Mouse (Mus musculus): ENCODE data around the gene Sec16a.

The Sec16a gene

DNA sequence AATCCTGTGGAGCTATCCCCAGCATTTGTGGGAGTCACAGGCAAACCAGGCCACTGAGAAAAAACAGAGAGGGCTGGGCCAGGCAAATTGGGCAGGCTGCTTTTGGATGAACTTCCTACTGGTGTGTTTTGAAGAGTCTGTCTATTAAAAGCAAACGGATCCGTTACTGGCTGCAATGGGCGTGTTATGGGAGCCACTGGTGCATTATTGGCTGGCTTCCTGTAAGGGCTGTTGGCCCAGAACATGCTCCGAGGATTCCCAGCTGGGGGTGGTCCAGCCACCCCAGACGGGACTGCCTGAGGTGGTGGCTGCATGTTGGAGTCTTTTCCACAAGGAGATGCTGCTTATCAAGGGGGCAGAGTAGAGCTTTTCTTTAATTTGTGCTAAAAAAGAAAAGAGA, 3.3 kb downstream of the Sec16a start:
- intact Hi-C loops (cut with DNase I), result no loop called here

DNA sequence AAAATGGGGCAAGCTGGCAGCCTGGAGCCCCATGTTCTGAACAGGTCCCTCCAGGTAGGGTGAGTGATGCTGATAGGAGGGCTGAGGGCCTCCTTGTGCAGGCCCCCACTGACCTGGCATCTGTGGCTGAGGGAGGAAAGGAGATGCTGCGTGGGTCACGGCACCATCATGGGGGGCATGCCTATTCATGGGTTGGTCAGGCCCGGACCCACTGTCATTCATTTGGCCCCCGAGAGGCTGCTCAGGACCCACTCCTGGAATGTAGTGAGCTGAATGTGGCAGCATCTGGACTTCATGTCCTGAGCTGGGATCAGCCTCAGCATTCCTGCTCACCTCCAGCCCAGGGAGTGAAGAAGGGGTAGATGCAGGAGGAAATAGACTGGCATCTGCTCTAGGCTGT, 3.8 kb downstream of the Sec16a start:
- intact Hi-C loops (cut with DNase I), result no loop called here

DNA sequence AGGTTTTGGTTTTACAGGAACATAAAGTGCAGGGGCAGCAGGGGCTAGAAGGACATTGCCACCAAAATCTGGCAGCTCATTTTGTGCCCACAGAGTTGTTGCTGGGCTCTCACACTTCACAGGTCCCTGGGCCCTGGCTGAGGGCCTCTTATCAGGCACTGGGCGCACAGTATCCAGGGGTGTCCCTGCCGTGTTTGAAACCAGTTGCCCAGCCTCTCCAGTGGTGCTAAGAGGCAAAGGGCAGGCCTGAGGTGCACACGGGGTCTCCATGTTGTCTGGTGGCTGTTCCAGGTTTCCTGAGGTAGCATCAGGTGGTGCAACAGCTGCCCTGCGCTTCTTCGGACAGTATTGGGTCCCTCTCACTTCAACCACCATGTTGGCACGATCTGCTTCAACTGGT, 5.3 kb downstream of the Sec16a start:
- intact Hi-C loops (cut with DNase I), result no loop called here

DNA sequence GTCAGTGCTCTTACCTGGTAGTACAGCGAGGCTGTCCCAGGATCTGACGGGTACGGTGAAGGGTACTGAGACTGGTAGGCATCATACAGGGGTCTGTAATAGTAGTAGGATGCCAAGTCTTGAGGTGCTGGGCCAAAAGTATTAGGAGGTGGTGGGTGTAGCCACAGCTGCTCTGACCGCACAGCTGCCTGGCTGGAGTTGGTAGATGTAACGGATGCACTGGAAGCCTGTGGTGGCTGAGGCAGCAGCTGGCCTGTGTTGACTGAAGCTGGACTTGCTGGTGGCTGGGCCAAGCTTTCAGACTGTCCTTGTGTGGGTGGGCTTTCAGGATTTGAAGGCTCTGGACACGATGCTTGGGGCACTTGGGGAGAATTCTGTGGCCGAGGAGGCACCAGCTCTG, 6.6 kb downstream of the Sec16a start:
- intact Hi-C loops (cut with DNase I), result no loop called here

DNA sequence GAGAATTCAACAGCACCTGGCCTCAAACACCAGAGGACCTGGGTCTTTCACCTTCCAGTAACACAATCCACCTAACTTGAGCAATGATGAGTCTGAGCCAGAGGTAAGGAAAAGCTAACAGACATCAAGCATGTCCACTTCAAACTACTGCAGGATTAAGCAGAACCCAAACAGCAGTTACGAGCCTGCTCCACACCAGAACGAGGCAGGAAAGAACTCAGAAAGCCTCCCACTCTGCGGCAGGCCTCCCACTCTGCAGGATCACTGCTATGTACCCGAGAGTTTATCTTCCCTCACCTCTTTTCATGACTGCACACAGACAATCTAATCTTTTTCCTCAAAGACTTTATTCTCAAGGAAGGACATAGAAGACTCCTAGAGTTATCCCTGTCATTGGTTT, 7.8 kb downstream of the Sec16a start:
- intact Hi-C loops (cut with DNase I), result no loop called here

DNA sequence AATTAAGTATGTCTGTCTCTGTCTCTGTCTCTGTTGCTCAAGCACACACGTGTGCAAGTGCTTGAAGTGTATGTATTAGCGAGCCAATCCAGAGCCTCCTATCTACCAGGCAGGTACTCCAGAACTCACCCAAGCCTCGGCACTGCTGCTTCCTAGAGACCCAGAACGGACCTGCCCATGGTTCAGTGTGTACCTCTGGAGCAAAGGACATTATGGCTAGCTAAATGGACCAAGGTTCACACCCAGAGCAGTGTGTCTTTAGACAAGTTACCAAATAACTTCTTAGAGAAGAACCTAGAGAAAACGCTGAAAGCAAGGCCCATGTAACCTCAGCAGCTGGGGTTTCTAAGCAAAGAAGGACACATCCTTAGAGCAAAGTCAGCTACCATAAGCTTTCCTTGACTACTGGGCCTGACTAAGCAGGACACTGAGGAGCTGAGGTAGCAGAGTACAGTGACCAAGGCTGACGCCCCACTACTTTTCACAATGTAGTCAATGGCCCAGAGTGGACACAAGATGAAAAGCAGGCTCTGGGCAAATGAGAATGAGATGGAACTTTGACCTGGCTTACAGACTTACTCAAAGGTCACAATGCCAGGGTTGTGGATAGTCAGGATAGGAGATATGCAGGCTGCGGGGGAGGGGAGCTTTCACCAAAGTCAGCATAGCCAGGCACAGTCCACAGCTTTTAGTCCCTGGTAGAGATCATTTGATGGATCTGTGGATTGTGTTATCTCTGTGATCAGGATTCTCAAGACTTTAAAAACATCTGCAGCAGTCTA, 10.0 kb downstream of the Sec16a start:
- intact Hi-C loops (cut with DNase I), result no loop called here

DNA sequence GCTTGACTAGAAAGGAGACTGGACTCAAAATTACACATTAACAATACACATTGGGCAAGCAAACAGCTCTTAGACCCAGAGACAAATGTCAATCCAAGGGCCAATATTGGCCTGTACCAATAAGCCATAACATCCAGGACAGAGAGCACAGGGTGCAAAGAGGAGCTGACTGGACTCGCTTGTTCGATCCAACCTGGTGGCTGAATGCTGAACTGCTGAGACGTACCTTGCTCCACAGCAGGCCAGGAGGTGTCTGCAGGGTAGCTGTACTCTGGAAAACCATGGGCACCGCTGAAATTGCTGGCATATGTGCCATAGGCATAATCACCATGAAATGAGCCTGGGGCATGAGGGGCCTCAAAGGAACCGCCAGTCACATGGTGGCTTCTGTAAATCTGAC, 15.2 kb downstream of the Sec16a start:
- intact Hi-C loops (cut with DNase I), result no loop called here

DNA sequence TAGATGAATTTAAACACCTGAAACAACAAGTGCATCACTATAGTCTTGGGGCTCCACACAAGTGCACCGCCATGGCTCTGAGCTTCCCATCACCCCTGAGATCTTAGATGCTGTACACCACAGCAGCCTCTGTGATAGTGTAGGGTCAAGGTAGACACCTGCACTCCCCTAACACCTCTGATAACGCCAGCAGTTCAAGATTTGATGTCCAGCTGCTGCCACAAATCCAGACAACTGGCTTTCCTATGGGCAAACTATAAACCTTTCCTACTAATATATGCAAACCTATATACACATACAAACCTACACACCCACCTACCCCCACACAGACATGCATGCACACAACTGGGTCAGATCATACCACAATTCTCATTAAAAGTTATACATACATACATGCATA, 20.5 kb downstream of the Sec16a start:
- intact Hi-C loops (cut with DNase I), result no loop called here

DNA sequence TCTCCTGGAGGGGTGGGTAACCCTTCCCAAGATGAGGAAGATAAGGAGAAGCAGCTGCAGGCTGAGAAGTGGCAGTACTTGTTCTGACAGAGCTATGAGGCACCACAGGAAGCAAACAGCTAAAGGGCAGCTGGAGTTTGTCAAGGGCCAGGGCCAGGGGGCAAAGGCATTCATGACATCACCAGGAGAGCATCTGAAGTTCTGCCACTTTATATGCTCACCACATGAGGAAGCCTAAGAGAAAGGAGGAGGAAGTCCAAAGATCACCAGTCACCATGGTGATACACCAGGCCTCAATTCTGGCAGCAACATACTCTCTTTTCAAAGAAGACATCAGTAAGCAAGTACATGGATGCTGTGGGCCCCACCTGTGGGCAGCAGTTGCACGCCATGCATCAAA, 21.9 kb downstream of the Sec16a start:
- intact Hi-C loops (cut with DNase I), result no loop called here

DNA sequence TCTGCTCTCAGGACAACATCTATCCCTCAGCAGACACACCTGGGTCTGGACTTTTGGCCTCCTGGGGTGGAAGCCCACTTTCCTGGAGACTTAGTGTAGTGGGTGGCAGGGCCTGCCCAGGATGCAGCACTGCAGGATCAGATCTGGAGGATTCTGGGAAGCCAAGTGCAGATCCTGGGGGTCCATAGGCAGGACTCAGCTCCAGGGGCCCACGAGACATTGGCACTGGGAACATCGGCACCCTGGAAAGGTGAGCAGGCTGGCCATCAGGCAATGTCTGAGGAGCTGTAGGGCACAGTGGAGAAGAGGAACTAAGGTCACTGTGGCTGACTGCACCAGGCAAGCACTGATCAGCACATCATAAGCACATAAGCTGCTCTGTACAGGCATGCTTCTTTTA, 23.0 kb downstream of the Sec16a start:
- intact Hi-C loops (cut with DNase I), result no loop called here

DNA sequence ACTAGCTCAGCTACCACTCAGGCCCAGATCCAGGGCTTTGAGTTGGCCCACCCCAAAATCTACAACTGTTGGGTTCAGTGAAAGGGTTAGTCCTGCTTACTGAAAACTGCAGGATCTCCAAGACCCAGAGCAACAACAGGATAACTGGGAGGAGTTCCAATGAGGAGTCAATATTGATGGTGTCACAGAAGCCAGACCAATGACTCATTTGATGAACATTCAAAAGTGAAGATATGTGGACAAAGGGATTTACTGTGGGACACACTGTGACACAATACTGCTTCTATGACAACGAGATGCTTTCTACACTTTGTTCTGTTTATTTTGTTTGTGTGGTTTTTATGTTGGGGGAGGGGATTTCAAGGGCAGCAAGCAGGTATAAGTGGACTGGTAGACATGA, 26.9 kb downstream of the Sec16a start:
- intact Hi-C loops (cut with DNase I), result no loop called here

DNA sequence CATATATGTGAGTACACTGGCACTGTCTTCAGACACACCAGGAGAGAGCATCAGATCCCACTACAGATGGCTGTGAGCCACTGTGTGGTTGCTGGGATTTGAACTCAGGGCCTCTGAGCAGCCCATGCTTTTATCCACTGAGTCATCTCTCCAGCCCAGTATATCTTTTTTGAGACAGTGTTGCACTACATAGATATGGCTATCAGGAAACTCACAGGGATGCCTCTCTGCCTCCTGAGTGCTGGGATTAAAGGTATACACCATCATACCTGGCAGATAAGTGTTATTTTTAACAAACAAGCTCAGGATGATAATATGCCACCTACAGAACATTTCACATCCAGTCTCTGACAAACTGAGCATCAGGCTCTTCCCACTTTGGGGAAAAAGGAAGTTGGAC, 27.9 kb downstream of the Sec16a start:
- intact Hi-C loops (cut with DNase I), result no loop called here

DNA sequence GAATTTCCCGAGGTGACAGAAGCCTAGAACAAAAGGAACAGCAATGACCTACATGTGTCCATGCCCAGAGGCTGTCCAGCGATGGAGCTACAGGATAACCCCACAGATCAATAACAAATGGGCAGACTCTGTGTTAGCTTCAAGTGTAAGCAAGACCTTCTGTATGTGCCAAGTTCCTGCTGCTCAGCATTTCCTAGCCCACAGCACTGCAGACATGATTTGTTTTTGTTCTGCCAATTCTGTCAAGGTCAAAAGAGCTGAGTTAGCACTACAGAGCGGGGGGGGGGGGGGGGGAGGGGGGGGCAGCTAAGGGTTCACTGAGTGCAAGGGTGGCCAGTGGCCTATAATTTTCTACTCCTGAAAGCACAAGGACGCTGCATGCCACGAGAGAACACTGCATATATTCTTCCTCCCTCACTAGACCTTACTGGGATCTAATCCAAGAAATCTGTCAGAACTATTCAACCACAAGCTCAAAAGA, 34.0 kb downstream of the Sec16a start:
- intact Hi-C loops (cut with DNase I), result no loop called here

DNA sequence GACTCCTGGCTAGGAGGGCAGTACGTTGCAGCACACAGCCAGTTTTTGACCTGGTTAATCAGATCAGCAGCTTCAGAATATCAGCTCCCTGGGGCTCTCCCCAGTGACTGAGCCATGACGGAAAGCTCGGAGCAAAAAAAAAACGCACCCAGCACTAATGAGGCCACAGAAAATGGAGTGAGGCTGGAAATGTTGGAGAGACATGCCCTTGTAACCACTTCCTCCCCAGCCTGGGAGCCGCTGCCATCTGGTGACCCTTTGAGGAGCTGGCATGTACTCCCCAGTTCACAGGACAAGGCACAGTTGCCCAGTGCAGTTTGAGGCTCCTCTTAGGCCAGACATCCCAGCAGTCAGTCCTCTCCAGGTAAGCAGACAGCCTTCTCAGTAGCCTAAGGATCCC, 34.9 kb downstream of the Sec16a start:
- intact Hi-C loops (cut with DNase I), result no loop called here

DNA sequence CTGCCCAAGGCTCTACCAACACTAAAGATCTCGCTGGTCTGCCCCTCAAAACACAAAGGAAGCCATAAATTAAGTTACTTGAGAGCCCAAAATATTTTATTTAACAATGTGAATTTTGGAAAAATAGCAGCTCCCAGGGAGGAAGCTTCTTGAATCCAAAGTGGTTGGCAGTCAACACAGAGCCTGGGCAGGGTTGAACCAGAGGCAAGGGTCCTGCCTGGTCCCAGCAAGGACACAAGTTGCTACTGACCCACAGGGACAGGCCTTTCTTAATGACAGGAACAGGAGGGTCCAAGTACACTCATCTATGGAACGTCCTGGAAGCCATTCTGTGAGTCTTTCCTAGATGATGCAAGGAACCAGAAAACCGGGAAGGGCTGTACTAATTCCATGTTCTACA, 35.7 kb downstream of the Sec16a start:
- intact Hi-C loops (cut with DNase I), result loop anchor here (5.0 kb wide), 1 partner anchor 82 kb away; no protein-coding TSS in a partner anchor

DNA sequence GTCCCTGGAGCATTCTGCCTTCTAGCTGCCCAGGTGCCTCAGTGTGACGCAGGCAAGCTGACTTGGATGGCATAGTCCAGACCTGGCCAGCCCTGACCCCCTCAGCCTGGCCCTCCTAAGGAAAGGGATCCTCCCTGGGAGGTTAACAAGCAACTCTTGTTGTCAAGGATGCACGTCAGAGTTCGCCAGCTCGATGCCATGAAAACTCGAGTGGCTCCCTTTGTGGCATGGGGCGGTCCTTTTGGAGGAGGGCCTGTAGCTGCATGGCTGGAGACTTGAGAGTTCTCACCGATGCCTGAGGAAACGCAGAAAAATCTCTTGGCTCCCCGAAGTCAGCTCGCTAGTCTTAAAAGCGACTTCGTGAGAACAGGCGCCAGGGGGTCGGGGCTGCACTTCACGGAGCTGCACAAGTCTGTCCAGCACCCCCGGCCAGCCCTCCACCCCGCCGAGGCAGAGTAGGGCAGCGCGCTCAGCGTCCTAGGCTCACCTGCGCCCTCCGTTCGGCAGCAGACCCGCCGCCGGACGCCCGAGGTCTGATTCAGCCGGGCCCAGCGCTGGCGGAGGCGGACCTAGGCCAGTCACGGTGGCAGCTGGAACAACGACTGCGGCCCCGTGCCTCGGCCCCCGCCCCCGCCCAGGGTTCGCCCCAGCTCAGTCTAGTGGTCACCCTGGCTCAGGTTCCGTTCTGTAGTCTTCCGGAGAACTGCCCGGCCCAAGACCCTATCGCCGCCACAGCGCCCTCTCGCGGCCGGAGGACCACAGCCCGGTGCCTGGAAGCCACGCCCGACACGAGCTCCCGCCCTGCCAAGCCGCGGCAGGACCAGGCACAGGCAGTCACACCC, 36.3 kb downstream of the Sec16a start, which contains the start of gene Inpp5e:
Inpp5e (minus strand) TSS at position 689 of the 842 bp plus-strand sequence.
- intact Hi-C loops (cut with DNase I), result loop anchor here (5.0 kb wide), 1 partner anchor 81 kb away; no protein-coding TSS in a partner anchor

DNA sequence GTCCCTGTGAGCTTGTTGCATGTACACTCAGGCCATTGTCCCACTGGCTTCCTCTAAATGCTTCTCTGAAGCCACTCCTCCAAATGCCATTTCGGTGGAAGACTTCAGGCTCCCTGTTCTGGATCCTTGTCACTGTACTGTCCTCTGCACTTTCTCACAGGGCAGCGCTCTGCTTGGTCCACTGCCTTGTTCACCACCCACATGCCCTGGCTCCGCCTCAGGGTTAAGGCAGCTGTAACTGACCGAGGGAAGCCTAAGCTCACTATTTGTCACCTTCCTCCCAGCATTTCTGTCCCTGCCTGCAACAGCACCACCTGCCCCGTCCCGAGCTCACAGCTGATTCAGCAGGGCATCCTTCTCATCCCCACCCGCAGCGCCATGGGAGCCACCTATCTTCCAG, 41.7 kb downstream of the Sec16a start:
- intact Hi-C loops (cut with DNase I), result no loop called here

DNA sequence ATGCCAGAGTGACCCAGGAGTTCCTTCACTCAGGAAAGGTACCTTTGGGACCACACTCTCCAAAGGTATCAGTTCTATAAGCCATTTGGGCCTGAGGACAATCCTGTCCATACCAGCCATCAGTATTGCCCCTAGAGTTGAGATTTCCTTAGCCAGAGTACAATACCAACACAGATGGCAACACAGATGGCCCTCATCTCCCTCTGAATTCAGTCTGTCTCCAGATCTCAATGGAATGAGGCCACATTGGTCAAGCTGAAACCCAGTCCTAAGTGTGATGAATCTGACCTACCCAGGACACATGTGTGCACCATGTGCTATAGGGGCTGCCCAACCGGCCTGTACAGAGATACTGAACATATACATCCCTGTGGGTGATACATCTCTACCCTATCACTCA, 42.8 kb downstream of the Sec16a start:
- intact Hi-C loops (cut with DNase I), result no loop called here

DNA sequence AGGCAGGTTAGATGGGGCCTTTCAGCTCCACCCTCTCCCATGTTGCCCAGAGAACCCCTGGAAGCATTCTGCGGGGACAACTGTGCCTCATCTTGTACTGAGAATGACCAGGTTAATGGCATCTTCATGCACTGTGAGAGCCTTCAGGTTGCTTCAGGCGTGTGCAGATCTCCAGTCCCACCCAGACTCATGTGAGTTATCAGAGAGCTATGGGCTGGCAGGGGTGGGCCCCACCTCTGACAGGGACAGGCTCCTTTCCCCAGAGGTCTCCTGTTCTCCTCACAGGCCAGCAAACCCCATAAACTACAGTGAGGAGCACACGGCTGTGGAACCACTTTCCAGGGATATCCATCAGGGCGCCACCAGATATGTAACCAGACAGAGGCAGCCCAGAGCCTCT, 44.0 kb downstream of the Sec16a start:
- intact Hi-C loops (cut with DNase I), result no loop called here

DNA sequence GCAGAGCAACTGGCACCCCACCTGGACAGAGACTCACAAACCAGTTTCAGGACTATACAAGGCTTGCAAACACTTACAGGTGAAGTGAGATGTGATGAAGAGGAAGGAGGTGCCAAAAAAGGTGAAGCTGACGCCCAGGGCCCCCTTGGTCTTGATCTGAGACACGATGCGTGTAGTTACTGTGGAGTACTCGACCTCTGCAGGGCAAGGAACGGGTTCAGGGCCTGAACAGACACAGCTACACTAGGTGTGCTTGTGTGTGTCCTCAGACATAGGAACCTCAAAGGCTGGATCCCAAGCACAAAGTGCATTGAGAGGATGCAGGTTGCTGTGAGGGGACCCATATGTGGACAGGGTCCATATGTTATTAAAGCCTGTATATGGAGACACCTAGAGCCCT, 44.7 kb downstream of the Sec16a start:
- intact Hi-C loops (cut with DNase I), result no loop called here

DNA sequence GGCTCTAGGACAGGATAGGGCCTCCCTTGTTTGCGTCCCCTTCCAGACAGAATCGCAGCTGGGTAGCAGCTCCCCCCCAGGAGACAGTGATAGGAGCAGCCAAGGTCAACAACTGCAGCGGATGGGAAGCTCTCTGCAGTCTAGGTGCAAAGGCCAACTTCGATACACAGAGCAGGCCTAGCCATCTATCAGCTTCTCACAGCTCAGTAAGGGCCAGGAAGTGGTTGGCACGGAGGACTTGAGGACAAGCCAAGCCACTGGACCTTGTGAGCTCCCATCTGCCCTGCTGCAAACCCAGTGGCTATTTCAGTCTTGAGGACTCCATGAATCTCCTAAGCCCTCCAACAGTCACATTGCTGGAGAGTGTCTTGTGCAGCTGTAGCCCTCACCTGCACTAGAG, 45.4 kb downstream of the Sec16a start:
- intact Hi-C loops (cut with DNase I), result loop anchor here (5.0 kb wide), 1 partner anchor 42 kb away; no protein-coding TSS in a partner anchor

DNA sequence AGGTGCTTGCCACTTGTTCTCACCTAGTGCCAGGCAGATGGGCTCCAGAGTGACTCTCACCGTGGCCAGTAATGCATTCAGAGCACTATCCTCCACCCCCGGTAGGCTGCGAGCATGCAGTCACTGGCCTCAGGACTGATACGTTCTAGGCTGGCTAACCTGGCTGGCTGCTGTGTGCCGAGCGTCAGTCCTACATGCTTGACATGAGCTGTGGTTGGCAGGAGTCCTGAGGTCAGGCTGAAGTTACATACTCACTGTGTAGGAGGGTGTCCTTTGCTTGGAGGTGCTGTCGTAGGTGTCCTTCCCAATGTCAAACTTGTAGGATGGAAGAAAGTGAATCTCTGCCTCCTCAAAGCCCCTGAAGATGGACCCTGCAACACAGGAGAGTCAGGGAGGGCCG, 46.0 kb downstream of the Sec16a start:
- intact Hi-C loops (cut with DNase I), result loop anchor here (5.0 kb wide), 1 partner anchor 42 kb away; no protein-coding TSS in a partner anchor
